8 mouse cellular contexts compared by ENCODE assay signal in genomic region chr13:53285756-53286361, GRCm38 (mm10). TPM values are rescaled to one million over a fixed set of nuclear protein-coding genes. Genes with fewer than 3 reads are reported as not detected.
DNase-seq lines count a peak whose midpoint lies in the region; ATAC-seq lines count a peak whose summit lies in the region.

Gene Ror2 (minus strand): TSS chr13:53286124.

- DNase-seq in cerebellum, postnatal 10 days, result peak; percentile 74 to 79
- no peak for DNase-seq in cerebellum, adult 9-11 months
- peak; percentile 94 for DNase-seq in embryonic facial prominence, embryonic 10.5 days (ENCODE audit: low spot score)
- peak; percentile 89 for DNase-seq in kidney, postnatal 10 days
- DNase-seq in mesoderm, embryonic 11.5 days (ENCODE audit: low read depth, low spot score), result peak; percentile 83
- peak; percentile 55 for DNase-seq in thymus, postnatal 4 days
- no peak for DNase-seq in adipocyte (ENCODE audit: low spot score)

- no peaks in the 10 kb centered on the region for H3K36me3 ChIP-seq in embryonic facial prominence, embryonic 10.5 days (replicated peaks)
- H3K36me3 ChIP-seq in heart, embryonic 11.5 days (ENCODE audit: control insufficient read depth, insufficient read depth, low read length), result no peaks in the 10 kb centered on the region

- H3K9me3 ChIP-seq in embryonic facial prominence, embryonic 10.5 days, result no peaks in the 10 kb centered on the region
- H3K9me3 ChIP-seq in heart, embryonic 11.5 days (replicated peaks; ENCODE audit: control insufficient read depth, low read length), result no peaks in the 10 kb centered on the region

- H3K4me1 ChIP-seq in embryonic facial prominence, embryonic 10.5 days, result peaks cover 57% of the 10 kb centered on the region
- H3K4me1 ChIP-seq in heart, embryonic 11.5 days (ENCODE audit: control insufficient read depth, insufficient read depth, low read length), result peaks cover 30% of the 10 kb centered on the region

- H3K27ac ChIP-seq in embryonic facial prominence, embryonic 10.5 days (replicated peaks), result peak within 1 kb of the TSS; percentile 93
- H3K27ac ChIP-seq in heart, embryonic 11.5 days (ENCODE audit: low read depth, low read length), result peak within 1 kb of the TSS; percentile 75

- H3K4me2 ChIP-seq in heart, embryonic 11.5 days, result peak within 1 kb of the TSS; percentile 81

- under 1% methylated on average over 68 of the region's 68 CpGs for WGBS in embryonic facial prominence, embryonic 10.5 days
- WGBS in heart, embryonic 11.5 days (ENCODE audit: insufficient replicate concordance), result under 1% methylated on average over 61 of the region's 68 CpGs

- peak; percentile 86 for ATAC-seq in heart, embryonic 11.5 days (replicated peaks; ENCODE audit: insufficient number of reproducible peaks, low FRiP score, low TSS enrichment)

- H3K4me3 ChIP-seq in embryonic facial prominence, embryonic 10.5 days, result peak within 1 kb of the TSS; percentile 78
- peak within 1 kb of the TSS; percentile 82 for H3K4me3 ChIP-seq in heart, embryonic 11.5 days (ENCODE audit: low read depth, low read length)

- H3K27me3 ChIP-seq in embryonic facial prominence, embryonic 10.5 days (replicated peaks; ENCODE audit: low read depth, poor library complexity, severe bottlenecking), result peaks cover 40% of the 10 kb centered on the region
- 0 out of 2 replicates have a peak, but pooled peaks cover 3% of the 10 kb centered on the region for H3K27me3 ChIP-seq in heart, embryonic 11.5 days (ENCODE audit: control insufficient read depth, insufficient read depth, low read length)

- H3K9ac ChIP-seq in heart, embryonic 11.5 days (ENCODE audit: low read depth, low read length), result peak within 1 kb of the TSS; percentile 88

RNA-seq across cellular contexts. Expression of gene Ror2, which starts in this region (rescaled TPM):
- polyA plus RNA-seq in embryonic facial prominence, embryonic 10.5 days (2016; fragmentation: Nextera tagmentation; extraction: Ambion mirVana), result 20.7 and 23.6 TPM in 2 replicates
- polyA plus RNA-seq in heart, embryonic 11.5 days (2014; fragmentation: Nextera tagmentation; extraction: Ambion mirVana), result 10.2 and 12.6 TPM in 2 replicates

Comparison
In these comparisons a context has a peak if more than half of its experiments do, and no peak if none do; other contexts are left out.
1. DNase-seq: peak in cerebellum, postnatal 10 days (2 of 2), embryonic facial prominence, embryonic 10.5 days (single experiment), kidney, postnatal 10 days (single experiment), mesoderm, embryonic 11.5 days (single experiment) and thymus, postnatal 4 days (single experiment); none in cerebellum, adult 9-11 months (single experiment) and adipocyte (single experiment).